Mouse (Mus musculus): ENCODE measurements around the gene Tex11. TPM values are rescaled to one million over a fixed set of nuclear protein-coding genes. Genes with fewer than 3 reads are reported as not detected.

The Tex11 gene
- 0.18 TPM in 1 of 4 replicates, not detected in the others for total RNA-seq (2023)

GRCm38 (mm10) chrX:101059541-101059940 is at the start of gene Tex11:
Gene Tex11 (minus strand): TSS chrX:101059667.

GRCm38 (mm10) chrX:101085920-101086319 is 26.5 kb upstream of the Tex11 start, which contains the start of gene Slc7a3:
Gene Slc7a3 (minus strand): TSS chrX:101086020.

Other genes with a start within 250 kb of the Tex11 start
- 0.43 to 0.86 TPM (median 0.80 TPM) in 3 of 4 replicates, not detected in the other for gene Slc7a3, start 26.4 kb upstream of the Tex11 start, total RNA-seq (2023)
- gene Snx12, start 162.9 kb upstream of the Tex11 start, total RNA-seq (2023), result 36.5 to 51.4 TPM (median 45.7 TPM) in 4 replicates
- gene Foxo4, start 194.9 kb upstream of the Tex11 start, total RNA-seq (2023), result 30.8 to 35.3 TPM (median 33.3 TPM) in 4 replicates
- 60.8 to 73.3 TPM (median 71.7 TPM) in 4 replicates for gene Gm614, start 204.3 kb upstream of the Tex11 start, total RNA-seq (2023)
- gene Il2rg, start 208.6 kb upstream of the Tex11 start, total RNA-seq (2023), result 556 to 625 TPM (median 571 TPM) in 4 replicates
- not detected in 4 replicates for gene Gm20489, start 209.4 kb upstream of the Tex11 start, total RNA-seq (2023)
- gene Med12, start 214.4 kb upstream of the Tex11 start, total RNA-seq (2023), result 165 to 200 TPM (median 175 TPM) in 4 replicates
- 0.48 to 1.6 TPM (median 0.58 TPM) in 3 of 4 replicates, not detected in the other for gene Nlgn3, start 239.5 kb upstream of the Tex11 start, total RNA-seq (2023)